Mouse (Mus musculus) gastrocnemius, adult 8-10 months (tissue): ENCODE data around the gene Ccer2. TPM values are rescaled to one million over a fixed set of nuclear protein-coding genes. Genes with fewer than 3 reads are reported as not detected.

Source experiments
- DNase-seq, 2 experiments: peaks; one replicate each; pipeline ENCODE4 v3.0.0; 2022; ENCODE audit warnings: low spot score in 2 of 2
- total RNA-seq, 4 experiments: library from RNA; stranded (reverse); gene quantifications; 2 replicates each; pipeline ENCODE4 v1.2.4; 2022

Ccer2 gene
- total RNA-seq = not detected

- no peak for DNase-seq
Measured at GRCm38 (mm10) chr7:28756079-28756478, at the start of gene Ccer2. Gene Ccer2, plus strand, starts transcription at chr7:28756174.

DNA sequence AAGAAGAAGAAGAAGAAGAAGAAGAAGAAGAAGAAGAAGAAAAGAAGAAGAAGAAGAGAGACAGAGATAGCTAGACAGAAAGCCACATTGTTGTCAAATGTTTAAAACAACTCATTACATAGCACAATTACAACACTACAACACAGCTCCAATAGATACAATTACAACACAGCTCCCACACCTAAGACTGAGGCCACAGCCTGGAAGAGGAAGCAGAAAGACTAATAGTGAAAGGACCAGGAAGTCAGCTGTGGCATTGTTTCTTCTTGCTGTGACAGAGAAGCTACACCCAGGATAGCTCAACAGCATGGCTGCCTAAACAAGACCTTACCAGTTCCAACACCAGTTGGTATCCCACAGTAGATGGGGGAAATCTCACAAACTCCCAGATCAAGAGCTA lies 46.5 kb upstream of the Ccer2 start:
- DNase-seq = no peak

DNA sequence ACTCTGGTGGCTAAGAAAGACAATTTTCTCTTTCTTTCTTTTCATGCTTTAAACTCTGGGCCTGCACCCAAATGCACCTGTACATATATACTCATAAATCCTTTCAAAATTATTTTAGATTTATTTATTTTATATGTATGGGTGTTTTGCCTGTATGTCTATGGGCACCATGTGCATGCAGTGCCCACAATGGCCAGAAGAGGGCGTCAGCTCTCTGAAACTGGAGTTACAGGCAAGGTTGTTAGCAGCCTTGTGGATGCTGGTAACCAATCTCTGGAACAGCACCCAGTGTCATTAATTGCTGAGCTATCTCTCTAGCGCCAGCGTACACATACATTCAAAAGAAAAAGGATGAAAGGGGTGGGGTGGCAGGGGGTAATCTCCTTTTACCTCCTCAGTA lies 45.0 kb upstream of the Ccer2 start:
- no peak for DNase-seq

GRCm38 (mm10) chr7:28714667-28715066 lies 41.3 kb upstream of the Ccer2 start:
- no peak for DNase-seq

GRCm38 (mm10) chr7:28715598-28715997 lies 40.4 kb upstream of the Ccer2 start:
- no peak for DNase-seq

- peak; percentile 46 to 53 for DNase-seq
Measured at GRCm38 (mm10) chr7:28716590-28717281, 39.2 kb upstream of the Ccer2 start, which contains the start of gene Fbxo17. Gene Fbxo17, plus strand, starts transcription at chr7:28716804.

DNA sequence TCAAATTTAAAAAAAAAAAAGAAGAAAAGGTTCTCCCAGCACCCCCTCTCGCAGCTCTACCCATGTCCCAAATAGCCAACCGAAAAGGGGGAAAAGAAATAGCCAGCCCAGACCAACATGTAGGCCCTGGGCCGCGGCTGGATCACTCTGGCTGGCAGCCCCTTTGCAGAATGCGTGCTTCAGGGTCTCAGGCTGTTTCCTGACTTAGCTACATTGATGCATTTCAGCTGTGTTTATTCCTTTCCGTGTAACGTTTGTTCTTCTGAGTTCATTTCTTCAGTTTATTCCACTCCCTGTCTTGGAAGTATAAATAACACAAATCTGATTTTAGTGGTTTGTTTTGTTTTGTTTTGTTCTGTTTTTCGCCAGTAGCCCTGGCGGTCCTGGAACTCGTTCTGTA lies 38.2 kb upstream of the Ccer2 start:
- no peak for DNase-seq

DNA sequence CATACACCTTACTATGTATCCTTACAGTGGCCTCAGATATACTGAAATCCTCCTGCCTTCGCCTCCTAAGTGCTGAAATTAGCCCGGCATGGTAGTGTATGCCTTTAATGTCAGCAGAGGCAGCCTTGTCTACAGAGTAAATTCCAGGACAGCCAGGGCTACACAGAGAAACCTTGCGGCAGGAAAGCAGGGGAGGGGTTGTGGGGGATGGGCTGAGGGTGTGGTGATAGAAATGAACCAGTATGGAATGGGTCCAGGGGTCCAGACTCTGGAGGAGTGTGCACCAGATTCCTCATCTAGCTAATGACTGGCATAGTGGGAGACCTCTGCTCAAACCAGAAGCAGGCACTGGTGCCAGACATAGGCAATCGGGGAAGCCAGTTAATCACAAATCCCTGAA lies 36.8 kb upstream of the Ccer2 start:
- no peak for DNase-seq

- DNase-seq = no peak
Measured at GRCm38 (mm10) chr7:28719650-28720049, 36.3 kb upstream of the Ccer2 start.

DNA sequence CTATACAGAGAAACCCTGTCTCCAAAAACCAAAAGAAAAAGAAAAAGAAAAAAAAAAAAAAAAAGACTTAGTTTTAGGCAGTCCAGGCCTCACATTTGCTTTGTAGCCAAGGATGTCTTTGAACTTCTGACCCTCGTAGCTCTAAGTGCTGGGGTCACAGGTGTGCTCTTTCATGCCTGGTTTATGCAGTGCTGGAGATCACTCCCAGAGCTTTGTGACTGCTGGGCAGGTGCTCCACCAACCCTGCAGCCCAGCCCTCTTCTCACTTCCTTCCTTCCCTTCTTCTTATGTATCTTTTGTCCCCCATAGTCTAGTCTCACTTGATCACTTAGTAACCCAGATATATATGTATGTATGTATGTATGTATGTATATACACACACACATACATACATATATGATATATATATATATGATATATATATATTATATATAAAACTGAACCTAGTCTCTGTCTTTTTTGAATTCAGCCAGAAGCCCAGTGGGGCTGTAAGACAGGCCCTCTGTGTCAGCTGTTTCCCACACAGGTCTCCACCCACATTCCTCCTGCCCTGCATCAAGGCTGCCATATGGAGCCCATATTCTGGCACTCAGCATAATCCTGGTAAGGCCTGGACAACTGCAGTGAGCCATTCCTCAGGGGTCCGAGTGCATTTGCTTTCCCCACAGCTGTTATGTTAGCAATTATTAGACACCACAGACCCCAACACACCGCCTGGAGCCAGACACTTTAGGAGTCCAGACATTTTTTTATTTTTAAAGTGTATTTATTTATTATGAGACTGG lies 35.0 kb upstream of the Ccer2 start:
- no peak for DNase-seq

DNA sequence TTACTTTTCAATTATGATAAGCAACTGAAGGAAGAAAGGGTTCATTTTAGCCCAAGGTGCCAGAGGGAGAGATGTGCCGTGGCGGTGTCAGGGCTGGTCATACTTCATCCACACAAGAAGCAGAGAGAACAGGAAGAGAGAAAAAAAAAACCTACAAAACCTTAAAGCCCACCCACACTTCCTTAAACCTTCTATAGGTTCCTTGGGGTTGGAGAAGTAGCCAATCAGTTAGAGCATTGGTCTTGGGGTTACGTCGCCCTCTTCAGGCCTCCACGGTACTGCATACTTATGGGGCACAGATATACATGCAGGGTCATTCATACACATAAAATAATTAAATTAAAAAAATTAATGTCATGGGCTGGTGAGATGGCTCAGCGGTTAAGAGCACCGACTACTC lies 33.9 kb upstream of the Ccer2 start:
- DNase-seq = no peak

DNA sequence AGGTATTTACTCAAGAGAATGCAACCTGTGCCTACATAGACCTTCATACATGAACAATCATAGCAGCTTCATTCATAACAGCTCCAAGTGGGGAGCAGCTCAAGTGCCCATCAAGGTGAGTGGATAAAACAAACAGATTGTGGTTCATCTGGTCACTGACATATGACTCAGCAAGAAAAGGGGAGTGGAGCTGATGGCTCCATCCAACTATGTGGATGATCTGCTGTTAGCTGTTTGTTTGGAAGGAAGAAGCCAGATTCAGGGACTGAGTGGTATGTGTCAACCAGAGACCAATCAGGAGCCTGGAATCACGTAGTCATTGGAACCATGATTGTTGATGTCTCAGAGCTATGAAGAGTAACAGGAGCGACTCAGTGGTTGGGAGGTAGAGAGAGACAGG lies 31.4 kb upstream of the Ccer2 start:
- no peak for DNase-seq

DNA sequence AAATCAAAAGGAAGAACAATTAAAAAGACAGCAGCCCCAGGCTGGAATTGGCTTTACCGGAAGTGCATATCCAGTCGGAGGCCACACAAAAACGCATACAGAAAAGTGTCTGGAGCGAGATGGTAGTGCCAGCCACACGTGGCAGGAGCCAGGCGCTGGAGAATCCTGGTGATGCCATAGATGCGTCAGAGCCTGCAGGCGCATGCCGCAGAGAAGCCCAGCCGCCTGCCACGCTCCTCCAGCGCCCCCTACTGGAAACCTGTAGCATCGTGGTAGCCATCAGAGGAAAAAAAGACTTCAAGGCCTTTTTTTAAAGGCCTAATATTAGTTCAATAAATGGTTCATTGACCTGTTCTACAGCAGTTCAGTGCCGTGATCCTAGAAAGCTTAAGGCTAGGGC lies 29.4 kb upstream of the Ccer2 start:
- peak; percentile 35 to 59 for DNase-seq

GRCm38 (mm10) chr7:28727649-28728340 lies 28.2 kb upstream of the Ccer2 start:
- DNase-seq = peak; percentile 14 to 35

DNA sequence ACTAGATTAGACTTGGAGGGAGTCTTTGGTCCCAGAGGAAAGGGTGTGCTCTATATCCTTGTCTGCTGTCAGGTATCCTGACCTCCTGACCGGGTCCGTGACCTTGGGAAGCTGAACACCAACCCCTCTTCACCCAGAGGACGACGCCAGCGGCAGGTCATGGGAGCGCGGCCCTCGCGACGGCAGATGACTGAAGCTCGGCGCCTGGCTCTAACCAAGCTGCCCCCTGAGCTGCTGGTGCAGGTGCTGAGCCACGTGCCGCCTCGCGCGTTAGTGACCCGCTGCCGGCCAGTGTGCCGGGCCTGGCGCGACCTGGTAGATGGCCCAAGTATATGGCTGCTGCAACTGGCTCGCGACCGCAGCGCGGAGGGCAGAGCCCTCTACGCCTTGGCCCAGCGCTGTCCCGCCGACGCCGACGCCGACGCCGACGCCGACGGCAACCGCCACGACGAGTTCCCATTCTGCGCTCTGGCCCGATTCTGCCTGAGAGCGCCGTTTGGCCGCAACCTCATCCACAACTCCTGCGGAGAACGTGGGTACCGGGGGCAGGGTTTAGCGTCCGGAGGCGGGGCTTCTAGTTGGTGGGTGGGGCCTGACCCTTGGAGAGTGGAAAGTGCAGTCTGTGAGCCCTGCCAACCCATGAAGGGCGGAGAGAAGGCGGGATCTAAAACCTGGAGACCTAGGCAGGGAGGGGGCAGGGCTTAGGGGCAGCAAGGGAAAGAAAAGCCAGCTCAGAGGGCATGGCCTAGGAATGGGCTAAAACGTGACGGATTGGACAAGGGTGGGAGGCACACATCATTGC lies 23.4 kb upstream of the Ccer2 start:
- peak; percentile 16 to 37 for DNase-seq

- no peak for DNase-seq
Measured at GRCm38 (mm10) chr7:28733211-28733610, 22.8 kb upstream of the Ccer2 start.

GRCm38 (mm10) chr7:28735701-28736100 lies 20.3 kb upstream of the Ccer2 start:
- no peak for DNase-seq

GRCm38 (mm10) chr7:28739829-28740228 lies 16.1 kb upstream of the Ccer2 start:
- DNase-seq = no peak

DNA sequence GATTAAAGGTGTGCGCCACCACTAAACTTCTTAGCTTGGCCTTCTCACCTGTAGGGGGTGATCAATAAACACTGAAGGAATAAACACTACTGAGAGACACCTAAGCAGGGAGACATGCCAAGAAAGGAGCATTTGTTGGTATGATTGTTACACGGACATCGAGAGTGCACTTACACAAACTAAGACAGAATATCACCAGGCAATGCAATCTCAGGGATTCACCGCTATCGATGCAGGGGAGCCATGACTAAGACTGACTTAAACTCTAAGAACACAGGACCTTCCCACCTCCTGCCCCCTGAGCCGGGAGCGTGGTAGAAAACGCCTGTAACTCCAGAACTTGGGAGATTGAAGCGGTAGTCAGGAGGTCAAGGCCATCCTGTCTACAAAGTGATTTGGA lies 15.0 kb upstream of the Ccer2 start:
- no peak for DNase-seq

DNA sequence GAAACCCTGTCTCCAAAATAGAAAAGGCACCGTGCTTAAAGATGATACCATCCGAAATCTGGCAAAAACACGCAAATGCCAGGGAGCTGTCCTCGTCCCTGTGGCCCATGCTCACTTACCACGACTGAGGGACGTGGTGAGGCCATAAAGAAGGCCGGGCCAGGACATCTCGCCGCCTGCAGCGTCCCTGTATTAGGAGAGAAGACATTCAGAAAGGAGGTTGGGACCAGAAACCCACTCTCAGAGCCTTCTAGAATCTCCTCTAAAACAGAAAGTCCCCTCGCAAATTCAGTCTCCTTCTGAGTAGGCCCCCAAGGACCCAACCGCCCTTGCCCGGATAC lies 14.6 kb upstream of the Ccer2 start:
- DNase-seq = no peak

DNA sequence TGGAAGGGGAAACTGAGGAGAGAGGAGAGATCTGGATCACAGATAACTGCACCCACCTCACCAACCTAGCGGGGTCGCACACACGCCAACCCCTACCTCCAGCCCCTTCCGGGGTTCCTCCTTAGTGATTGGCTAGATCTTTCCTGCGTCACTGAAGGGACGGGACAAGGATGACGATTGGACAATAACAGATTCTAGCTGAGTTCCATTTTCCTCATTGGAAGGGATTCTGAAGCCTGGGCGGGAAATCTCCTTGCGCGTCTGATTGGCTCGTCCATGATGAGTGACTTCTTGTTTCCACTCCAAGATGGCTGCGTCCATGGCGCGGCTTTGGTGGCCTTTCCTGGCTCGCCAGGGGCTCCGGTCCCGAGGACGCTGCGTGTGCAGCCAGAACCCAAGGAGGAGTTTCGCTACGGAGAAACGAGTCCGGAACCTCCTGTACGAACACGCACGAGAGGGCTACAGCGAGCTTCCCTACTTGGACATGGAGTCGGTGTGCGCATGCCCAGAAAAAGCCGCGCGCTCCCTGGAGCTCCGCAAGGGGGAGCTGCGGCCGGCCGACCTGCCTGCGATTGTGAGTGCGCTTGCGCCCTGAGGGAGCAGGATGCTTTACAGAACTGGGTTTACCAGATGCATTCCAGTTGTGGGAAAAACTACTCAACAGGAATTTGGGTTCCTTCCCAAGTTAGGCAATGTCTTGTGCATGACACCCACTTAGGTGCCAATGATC lies 14.1 kb upstream of the Ccer2 start, which contains the start of the genes Mrps12 and Sars2:
TSS of gene Mrps12 (minus strand) at position 112 of the 730 bp plus-strand sequence.
TSS of gene Sars2 (plus strand) at position 284 of the 730 bp plus-strand sequence.
- DNase-seq = peak; percentile 93 to 94
